Mouse (Mus musculus): ENCODE measurements around the gene Wnk4.

GRCm38 (mm10) chr11:101272446-101272845, 12.1 kb downstream of the Wnk4 start:
- TF ChIP-seq ZNF384 (IDR thresholded peaks at IDR 0.05; ENCODE audit: low read depth, low read length) (no peak), HCFC1 (IDR thresholded peaks at IDR 0.05; ENCODE audit: borderline replicate concordance, insufficient read depth, low read length) (no peak), MAFK (IDR thresholded peaks at IDR 0.05; ENCODE audit: insufficient read depth, low read depth, low read length) (no peak), CHD2 (IDR thresholded peaks at IDR 0.05; ENCODE audit: low read depth, low read length) (no peak), ZC3H11A (IDR thresholded peaks at IDR 0.05; ENCODE audit: borderline replicate concordance, low read depth, low read length) (no peak)

Measured in ES-E14 (cell line).